Comparison of ENCODE assay signal across 3 mouse cellular contexts in genomic region chr13:32424543-32424942, GRCm38 (mm10).
DNase-seq lines count a peak whose midpoint lies in the region; TF ChIP-seq lines count a peak whose summit lies in the region.
"Not testable (repeated sequence)": the region's sequence is repeated elsewhere in the genome, so short reads cannot be mapped to it uniquely, and the experiment has no call there.

No protein-coding gene starts in this region.

- TF ChIP-seq CTCF in C2C12 (IDR thresholded peaks at IDR 0.05; ENCODE audit: control insufficient read depth, insufficient read depth, insufficient read length) = not testable (repeated sequence)

- H3K79me3 ChIP-seq in C2C12 (ENCODE audit: low read depth) = not testable (repeated sequence)

- H3K36me3 ChIP-seq in C2C12 (ENCODE audit: control insufficient read depth, insufficient read depth); myocyte (ENCODE audit: control insufficient read depth, insufficient read depth): not testable (repeated sequence)

- H3K4me2 ChIP-seq in myocyte (ENCODE audit: low read depth) = not testable (repeated sequence)

- H3ac ChIP-seq in C2C12 (ENCODE audit: control insufficient read depth, insufficient read length, low read depth); myocyte (ENCODE audit: control insufficient read depth, insufficient read length): not testable (repeated sequence)

- not testable (repeated sequence) for TF ChIP-seq POLR2A in myocyte (IDR thresholded peaks at IDR 0.05; ENCODE audit: insufficient read length, low read depth)

- not testable (repeated sequence) for H3K27me3 ChIP-seq in C2C12 (ENCODE audit: control insufficient read depth, insufficient read depth, insufficient read length); myocyte (ENCODE audit: control insufficient read depth, insufficient read depth, insufficient read length)

- peak; percentile 74 for DNase-seq in heart, adult 11 months

- not testable (repeated sequence) for H3K79me2 ChIP-seq in C2C12 (ENCODE audit: control insufficient read depth, insufficient read depth); myocyte (ENCODE audit: control insufficient read depth, insufficient read depth)

- H3K4me3 ChIP-seq in C2C12 (ENCODE audit: insufficient read depth, poor library complexity, severe bottlenecking); myocyte: not testable (repeated sequence)

TF ChIP-seq in C2C12, 6 proteins besides CTCF, POLR2A, EP300 and RAD21:
- peak; percentile 51 for TF ChIP-seq MYOD1 (IDR thresholded peaks at IDR 0.05; ENCODE audit: control insufficient read depth, insufficient read length, low read depth)

TF ChIP-seq in myocyte, 11 proteins besides CTCF, POLR2A, EP300 and RAD21:
- TF ChIP-seq MYOD1 (IDR thresholded peaks at IDR 0.05; ENCODE audit: control insufficient read depth in 1 of 3, insufficient read length in 2 of 3, low read depth in 2 of 3) = peak in 2 of 3 experiments; percentile 74 to 86
